Mouse (Mus musculus) lung, postnatal 0 days (tissue): ENCODE data around the gene Muc20.
A peak's percentile ranks its signal among the peaks of the same experiment; 100 is the strongest.

Experiments used
- CTCF ChIP-seq: IDR thresholded peaks from 2 replicates; pipeline ENCODE4 v1.5.1; 2016; ENCODE audit warnings: antibody characterized with exemption, mild to moderate bottlenecking
- EP300 ChIP-seq: IDR thresholded peaks from 2 replicates; pipeline ENCODE4 v1.6.1; 2016; ENCODE audit warnings: antibody characterized with exemption, mild to moderate bottlenecking, control low read depth

- TF ChIP-seq EP300, result peak; percentile 40; the same call in 1 of the 2 replicates
- no peak for TF ChIP-seq CTCF
Observed at GRCm38 (mm10) chr16:32805151-32805550, 7.9 kb upstream of the Muc20 start.
